Mouse (Mus musculus) brain, adult 2 months (tissue): ENCODE results near the gene Emg1.
"Not testable (repeated sequence)": the region's sequence is repeated elsewhere in the genome, so short reads cannot be mapped to it uniquely, and the experiment has no call there.

Experiments used
- DNase-seq: peaks from one replicate; pipeline ENCODE4 v3.0.0; 2011; ENCODE audit warnings: low read depth, low spot score

The Emg1 gene

DNA sequence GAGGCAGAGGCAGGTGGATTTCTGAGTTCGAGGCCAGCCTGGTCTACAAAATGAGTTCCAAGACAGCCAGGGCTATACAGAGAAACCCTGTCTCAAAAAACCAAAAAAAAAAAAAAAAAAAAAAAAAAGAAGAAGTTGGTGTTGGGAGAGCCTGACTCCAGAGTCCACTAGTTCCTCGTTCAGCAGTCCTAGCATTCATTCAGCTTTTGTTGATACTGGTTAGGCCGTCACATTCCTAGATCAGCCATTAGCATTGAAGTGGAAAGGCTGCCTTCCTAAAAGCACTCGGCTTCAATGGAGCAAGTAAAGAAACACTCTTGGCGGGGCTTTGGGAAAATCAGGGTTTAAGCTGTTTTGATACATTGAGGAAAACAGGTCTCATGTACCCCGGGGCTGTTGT lies 29.7 kb downstream of the Emg1 start:
- DNase-seq: not testable (repeated sequence)

DNA sequence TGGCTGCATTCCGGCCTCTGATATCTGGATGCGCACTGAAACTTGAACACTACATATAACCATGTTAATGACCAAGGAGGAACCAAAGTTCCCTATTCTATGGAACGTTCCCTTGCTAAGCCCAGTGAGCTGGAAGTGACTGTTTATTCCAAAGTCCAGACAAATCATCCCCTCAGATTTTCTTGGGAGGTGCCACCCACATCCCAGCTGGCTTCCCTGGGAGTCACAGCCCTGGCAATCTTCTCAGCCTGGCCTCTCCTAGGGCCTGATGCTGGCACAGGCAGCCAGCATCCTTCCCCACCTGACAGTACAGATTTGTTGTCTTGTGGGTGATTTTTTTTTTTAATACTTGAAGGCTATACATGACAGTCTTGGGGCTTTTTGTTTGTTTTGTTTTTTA lies 32.5 kb downstream of the Emg1 start:
- peak; percentile 62 for DNase-seq

DNA sequence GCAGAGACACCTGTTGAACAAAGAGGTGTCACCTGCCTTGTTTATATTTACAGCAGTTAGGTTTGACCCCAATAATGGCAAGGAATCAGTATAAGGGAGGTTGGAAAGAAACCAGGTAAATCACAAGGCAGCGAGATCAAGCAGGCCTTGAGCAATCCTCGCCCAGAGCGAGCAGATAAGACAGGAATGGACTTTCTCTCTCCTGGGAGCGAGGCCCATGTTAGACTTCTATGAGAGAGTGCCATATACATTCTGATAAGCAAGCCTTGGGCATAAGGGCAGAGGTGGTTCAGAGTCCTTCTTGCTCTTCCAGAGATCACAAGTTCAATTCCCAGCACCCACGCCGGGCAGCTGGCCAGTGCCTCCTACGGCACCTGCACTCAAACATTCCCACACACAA lies 33.2 kb downstream of the Emg1 start:
- no peak for DNase-seq

DNA sequence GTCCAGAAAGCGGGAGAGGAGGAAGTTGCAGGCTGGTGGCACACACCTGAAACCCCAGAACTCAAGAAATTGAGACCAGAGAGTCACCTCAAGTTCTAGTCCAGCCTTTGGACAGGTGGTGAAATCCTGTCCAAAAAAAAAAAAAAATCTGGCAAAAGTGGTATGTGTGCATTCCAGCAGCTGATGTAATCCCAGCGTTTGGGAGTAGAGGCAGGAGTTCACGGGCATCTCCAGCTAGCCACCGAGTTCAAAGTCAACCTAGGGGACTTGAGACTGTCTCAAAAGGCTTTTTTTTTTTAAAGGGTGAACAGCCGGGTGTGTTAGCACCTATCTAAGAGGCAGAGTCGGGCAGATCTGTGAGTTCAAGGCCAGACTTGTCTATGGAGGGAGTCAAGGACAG lies 35.8 kb downstream of the Emg1 start:
- no peak for DNase-seq

DNA sequence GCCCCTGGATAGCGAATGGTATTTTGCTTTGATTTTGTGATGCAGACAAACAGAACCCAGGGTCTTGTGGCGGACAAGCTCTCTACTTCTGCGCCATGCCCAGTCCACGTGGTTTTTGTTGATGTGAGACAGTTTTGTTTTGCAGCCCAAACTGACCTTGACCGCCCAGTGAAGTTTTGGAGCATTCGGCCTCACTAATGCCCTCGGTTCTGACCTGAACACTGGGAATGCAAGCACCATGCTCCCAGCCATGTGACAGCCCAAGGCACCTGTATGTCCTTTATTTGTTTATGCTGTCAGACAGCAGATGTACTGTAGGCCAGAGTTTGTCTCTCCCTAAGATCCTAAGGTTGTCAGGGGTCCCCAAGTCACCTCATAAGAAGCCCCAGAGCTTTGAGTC lies 37.4 kb downstream of the Emg1 start:
- no peak for DNase-seq

DNA sequence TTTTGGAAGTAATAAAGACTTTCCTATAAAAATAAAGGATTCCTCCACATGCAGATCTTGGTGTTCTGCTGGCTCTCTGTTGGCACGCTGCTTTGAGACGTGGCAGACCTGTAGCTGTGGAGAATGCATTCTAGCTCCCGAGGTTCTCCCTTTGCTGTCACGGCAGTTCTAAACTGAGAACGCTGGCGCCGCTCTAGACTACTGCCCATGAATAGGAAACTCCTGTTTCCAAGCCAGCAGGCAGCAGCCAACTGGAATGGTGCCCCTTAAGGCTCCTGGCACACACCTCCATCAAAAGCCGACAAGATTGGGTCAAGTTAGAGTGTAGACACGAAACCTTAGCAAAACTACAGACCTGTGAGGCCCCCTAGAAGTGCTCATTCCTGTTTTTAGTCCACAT lies 38.4 kb downstream of the Emg1 start:
- peak; percentile 87 for DNase-seq

DNA sequence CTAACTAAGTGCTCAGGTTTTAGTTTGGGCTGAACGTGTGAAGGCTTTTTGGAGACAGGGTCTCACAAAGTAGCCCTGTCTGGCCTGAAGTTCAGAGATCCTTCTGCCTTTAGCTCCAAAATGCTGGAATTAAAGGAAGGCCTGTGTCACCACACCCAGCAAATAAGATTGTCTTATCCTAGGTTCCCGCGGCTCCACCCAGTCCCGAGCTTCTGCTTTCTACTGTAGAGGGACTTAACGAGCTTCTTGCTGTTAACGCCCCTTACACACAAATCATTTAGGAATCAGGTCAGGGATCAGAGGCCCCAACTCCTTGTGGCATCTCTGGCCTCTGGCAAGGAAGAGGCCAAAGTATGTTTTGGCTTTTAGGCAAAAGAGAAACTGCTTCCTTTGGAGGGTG lies 39.9 kb downstream of the Emg1 start:
- no peak for DNase-seq

DNA sequence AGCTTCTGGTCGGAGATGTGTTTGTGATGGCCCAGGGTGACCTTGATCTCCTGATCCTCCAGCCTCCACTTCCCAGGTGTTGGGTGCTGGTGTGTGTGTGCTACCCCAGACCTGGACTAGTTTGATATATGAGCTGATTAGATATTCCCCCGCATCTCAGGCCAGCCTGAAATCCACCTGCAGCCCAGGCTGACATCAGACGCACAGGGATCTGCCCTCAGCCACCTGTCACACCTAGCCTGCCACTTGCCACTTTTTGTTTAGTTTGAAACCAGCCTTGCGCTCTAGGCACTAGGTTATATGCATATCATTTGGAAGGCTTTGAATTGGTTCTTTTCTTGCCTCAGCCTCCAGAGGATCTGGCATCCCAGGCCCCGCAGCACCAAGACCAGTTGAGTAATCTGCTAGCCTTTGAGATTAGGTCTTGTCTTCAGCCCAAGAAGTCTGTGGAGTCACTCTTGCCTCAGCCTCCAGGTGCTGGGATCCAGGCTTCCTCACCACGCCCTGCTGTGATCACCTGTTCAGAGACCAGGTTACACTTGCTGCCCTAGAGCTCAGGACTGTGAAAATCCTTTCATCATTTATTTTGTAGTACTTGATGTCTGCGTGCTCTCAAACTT lies 41.6 kb downstream of the Emg1 start:
- DNase-seq: peak; percentile 41

DNA sequence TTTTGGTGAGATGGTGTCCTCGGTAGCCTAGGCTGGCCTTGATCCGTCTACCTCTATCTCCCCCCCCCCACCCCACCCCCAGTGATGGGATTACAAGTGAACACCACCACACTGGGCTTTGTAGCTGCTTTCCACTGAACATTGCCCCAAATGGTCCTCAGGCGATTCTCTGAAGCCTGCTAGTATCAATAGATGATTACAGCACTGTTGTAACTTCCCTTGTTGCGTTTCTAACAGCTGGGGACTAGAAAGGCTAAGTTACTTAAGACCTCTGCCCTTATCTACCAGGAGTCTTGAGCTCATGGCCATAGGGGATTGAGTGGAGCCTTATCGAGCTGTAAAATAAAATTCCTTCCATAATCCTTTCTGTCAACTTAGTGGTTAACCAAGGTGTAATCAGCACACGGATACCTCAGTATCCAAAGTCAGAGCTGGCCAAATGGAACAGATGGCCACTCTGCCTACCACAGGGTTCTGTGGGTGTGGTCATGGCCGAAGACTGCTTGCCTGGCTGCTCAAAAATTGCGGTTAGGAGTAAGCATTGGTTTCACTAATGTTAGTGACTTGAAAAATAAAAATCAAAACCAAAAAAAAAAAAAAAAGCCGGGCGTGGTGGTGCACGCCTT lies 42.6 kb downstream of the Emg1 start:
- DNase-seq: peak; percentile 93

DNA sequence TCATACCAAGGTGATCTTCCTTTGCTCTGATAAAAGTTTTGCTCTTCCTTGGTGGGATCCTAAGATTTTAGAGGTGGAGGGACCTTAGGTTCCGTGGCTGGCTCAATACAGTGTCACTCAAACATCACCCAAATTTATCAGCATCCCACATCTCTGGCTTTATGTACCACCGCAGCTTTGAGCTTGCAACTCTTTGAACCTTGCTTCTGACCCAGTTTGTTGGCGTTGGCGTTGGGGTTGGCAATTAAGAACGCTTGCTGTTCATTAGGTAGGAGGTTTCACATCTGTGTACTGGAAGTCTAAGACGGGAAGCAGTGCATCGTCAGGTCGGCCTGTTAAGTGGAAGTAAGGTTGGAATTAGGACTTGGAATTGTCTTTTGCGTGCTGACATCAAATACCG lies 47.0 kb downstream of the Emg1 start:
- DNase-seq: no peak

DNA sequence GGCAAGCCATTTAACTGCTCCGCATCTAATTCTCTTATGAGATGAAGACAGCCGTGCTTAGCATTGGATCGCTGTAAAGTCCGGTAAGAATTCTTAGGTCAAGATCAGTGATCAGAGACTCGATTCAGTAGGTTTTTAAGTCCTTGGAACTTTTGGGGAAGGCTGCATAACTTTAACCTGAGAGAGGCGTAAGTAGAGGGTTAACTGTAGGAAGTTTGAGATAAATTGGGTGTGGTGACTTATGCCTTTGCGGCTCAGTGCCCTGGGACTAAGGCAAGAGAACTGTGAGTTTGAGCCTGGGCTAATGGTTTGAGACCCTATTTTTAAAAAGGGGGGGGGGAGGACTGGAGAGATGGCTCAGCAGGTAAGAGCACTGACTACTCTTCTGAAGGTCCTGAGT lies 47.7 kb downstream of the Emg1 start:
- DNase-seq: no peak

DNA sequence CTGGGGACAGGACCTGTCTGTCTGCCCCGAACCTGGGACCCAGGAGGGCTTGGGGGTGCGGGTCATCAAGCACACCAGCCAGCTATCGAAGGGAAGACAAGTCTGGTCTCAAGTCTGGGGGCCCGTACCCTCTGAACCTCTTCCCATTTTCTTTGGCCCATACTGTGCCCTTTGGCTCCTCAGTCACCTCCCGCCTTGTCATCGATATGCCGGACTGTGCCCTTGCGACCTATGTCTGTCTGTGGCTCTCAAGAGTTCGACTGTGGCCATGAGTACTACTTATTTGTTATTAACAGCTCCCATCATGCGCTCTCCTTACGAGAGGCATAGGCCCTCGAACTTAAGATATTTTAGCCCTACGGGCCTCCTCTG lies 48.6 kb downstream of the Emg1 start:
- DNase-seq: no peak

DNA sequence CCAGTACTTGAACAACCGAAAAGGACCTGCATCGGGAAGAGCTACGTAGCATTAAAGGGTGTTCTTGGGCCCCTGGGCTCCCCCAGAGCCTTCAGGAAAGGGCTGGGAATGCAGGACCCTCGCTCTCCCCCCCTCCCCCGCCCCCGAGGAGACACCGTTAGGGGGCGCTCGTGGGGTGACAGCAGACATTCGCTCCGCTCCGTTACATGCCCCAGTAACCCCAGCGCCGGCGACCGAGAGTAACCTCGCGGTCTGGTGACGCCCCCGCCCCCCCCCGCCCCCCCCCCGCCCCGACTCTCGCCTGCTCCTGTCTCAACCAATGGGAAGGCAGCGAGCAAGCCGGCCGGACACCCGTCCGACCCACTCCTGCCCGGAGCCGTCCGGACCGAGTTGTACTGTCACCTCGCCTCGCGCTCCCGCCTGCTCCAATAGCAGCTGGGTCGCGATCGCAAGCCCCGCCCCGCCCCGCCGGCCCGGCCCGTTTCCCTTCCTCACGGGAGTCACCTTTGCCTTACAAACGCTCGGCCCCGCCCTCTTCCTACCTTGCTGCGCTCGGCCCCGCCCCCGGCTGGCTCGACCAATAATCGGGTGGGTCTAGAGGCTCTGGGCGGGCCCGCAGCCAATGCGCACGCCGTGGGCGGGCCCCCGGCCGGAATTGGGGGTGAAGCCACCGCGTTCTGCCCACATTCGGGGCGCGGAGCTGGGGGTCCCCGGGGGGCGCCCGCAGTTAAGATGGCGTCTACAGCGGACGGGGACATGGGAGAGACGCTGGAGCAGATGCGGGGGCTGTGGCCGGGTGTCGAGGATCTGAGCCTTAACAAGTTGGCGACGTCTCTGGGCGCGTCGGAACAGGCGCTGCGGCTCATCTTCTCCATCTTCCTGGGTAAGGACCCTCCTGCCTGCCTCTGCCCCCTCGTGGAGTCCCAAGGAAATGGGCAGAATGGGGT lies 49.2 kb downstream of the Emg1 start, which contains the start of gene Lpcat3:
TSS of gene Lpcat3 (plus strand) at position 551 of the 947 bp plus-strand sequence.
- DNase-seq: peak; percentile 98

DNA sequence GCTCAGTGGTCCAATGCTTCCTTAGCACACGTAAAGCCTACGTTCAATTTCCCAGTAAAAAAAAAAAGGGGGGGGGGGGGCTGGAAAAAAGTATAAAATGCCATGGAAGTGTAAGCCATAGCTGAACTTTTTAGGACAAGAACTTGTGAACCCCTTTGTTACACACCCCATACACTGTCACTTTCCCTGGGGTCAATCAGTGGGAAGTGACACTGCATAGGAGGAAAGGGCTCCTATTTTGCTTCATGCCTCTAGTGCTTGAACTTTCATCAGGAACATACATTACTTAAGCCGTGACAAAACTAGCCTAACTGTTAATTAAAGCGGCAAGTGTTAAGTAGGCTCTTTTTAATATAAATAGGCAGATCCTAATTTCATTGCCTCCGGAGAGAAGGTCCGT lies 50.0 kb downstream of the Emg1 start:
- no peak for DNase-seq

DNA sequence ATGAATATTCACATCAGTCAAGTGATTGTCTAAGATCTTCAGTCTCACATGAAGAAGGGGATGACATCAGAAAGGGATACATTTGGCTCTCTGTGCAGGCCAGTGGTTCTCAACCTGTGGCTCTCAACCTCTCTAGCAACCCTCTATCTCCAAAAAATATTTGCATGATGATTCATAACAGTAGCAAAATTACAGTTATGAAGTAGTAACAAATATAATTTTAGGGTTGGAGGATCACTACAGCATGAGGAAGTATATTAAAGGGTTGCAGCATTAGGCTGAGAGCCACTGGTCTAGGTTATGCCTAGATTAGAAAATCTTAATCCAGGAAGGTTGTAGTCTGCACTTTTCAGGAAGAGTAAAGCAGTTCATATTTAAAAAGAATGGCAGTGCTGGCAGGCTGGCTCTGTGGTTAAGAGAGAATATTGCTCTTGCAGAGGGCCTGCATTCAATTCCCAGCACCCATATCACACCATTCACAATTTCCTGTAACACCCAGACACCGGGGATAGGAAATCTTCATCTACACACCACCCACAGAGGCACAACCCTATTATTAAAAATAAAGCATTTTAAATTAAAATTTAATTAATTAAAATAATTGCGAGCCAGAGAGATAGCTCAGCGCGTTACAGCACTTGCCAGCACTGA lies 50.7 kb downstream of the Emg1 start:
- no peak for DNase-seq

DNA sequence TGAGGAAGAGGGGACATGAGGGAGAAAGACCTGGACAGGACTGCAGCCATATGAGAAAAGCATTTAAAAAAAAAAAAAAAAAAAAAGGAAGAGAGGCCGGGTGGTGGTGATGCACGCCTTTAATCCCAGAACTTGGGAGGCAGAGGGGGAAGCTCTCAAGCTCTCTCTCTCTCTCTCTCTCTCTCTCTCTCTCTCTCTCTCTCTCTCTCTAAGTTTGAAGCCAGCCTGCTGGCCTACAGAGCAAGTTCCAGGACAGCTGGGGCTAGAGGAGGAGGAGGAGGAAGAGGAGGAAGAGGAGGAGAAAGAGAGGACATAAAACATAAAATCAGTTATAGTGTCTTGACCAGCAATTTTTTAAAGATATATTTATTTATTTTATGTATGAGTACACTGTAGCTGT lies 53.9 kb downstream of the Emg1 start:
- no peak for DNase-seq

DNA sequence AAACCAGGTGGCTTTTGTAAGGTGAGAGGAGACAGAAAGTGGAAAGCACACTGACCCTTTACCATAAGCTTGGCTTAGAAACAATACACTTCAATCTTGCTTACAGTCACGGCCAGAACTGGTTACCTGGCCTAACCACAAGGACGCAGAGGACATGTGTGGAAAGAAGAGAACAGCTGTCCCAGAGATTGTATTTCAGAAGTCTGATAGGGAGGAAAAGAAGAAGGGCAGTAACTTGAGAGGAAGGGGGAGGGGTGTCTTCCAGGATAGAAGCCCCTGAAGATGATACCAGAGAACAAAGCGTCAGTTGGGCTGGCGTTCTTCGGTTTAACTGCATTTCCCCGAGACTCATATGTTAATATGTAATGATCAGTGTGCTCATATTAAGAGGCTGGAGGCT lies 56.1 kb downstream of the Emg1 start:
- DNase-seq: no peak
